Mouse (Mus musculus): ENCODE data around the gene Zfp811. TPM values are rescaled to one million over a fixed set of nuclear protein-coding genes. Genes with fewer than 3 reads are reported as not detected.

The Zfp811 gene
- polyA plus RNA-seq (2012; rRNA removed): 0.11 and 0.17 TPM in 2 replicates

DNA sequence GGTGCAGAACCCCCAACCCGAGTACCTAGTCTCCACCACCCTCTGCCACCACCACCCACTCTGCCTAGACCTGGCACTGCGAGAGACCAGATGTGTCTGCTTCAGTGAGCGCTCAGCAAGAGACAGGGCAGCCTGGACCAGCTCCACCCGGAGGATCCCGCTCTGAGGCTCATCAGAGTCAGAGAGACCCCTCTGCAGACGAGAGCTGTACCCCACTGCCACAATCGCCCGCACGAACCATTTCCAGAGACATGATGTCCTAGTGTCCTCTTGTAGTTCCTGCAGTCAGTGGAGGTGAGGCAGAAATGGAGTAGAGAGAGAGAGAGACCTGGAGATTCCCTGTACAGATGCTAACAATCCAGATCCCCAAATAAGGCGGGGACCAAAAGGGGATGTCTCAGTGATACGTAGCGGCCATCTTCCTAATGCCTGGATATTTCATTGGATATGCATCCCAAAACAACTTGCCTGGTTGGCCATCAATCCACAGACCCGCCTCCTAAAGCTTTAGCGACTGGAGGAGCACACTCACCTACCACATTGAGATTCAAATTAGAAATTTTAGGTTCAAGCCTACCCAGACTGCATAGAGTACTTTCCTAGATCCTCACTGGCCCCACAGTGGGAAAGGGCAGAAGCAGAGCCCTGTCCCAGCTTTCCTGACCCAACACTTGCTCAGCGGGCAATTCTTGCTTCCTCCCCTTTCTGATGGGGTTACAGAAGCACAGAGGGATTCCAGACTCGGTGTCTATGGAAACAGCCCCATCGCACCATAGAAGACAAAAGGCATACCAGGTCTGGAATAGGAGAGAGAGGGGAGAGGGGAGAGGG lies at the start of gene Zfp811:
Gene Zfp811, minus strand, starts transcription at position 388 of the 831 bp plus-strand sequence.

DNA sequence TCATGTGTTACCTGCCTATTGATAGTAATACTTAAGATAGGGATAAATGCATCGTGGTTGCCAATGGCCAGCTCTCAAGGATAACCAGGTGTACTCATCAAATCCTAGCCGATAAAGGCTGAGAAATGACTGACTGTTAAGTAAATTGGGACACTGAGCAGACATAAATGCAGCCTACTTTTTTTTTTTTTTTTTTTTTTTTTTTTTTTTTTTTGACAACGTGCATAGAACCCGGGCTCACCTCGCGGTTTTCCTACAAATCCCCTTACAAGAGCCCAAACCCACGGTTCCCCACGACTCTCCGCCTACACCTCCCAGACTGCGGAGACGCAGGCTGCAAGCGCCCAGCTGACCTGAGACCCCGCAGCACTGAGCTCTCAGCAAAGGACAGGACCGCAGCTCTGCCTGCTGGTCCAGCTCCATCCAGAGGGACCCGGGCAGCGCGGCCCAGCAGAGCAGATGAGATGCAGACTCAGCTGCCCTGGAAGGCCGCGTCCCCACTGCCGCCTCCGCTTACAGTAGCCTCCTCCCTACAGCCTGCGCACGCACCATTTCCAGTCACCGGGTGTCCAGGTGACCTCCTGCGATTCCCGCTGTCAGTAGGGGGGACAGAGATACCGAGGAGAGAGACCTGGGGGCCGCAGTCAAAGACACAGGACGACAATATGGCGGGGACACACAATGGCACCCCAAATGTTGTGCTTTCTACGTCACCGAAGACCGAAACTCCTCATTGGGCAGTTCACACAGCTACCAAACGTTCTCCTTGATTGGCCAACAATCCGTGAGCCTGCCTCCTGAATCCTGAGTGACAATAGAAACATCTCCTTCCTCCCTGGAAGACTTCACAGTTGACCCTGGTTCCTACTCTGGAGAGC lies 20.0 kb upstream of the Zfp811 start, which contains the start of gene Zfp799:
Gene Zfp799, minus strand, starts transcription at position 722 of the 878 bp plus-strand sequence.

GRCm38 (mm10) chr17:32788094-32788559 lies 21.6 kb downstream of the Zfp811 start, which contains the start of gene Zfp871:
TSS of gene Zfp871 (minus strand) at chr17:32788287.

Other genes starting within 250 kb of the Zfp811 start
- gene Cyp4f37, start 188.6 kb downstream of the Zfp811 start, polyA plus RNA-seq (2012; rRNA removed): not detected in 2 replicates
- not detected in 2 replicates for gene Cyp4f40, start 151.0 kb downstream of the Zfp811 start, polyA plus RNA-seq (2012; rRNA removed)
- 3.5 and 4.0 TPM in 2 replicates for gene Cyp4f15, start 124.3 kb downstream of the Zfp811 start, polyA plus RNA-seq (2012; rRNA removed)
- gene Zfp871, start 21.6 kb downstream of the Zfp811 start, polyA plus RNA-seq (2012; rRNA removed): 7.6 and 9.3 TPM in 2 replicates
- 1.0 TPM in 2 replicates for gene Zfp799, start 20.3 kb upstream of the Zfp811 start, polyA plus RNA-seq (2012; rRNA removed)
- gene Zfp870, start 81.7 kb upstream of the Zfp811 start, polyA plus RNA-seq (2012; rRNA removed): 0.90 and 0.93 TPM in 2 replicates
- not detected in 2 replicates for gene Cyp4f14, start 107.4 kb upstream of the Zfp811 start, polyA plus RNA-seq (2012; rRNA removed)
- 3.7 and 3.9 TPM in 2 replicates for gene Cyp4f13, start 137.5 kb upstream of the Zfp811 start, polyA plus RNA-seq (2012; rRNA removed)
- gene Zfp472, start 155.9 kb upstream of the Zfp811 start, polyA plus RNA-seq (2012; rRNA removed): 2.7 and 3.1 TPM in 2 replicates
- 1.9 and 2.1 TPM in 2 replicates for gene Zfp952, start 183.2 kb upstream of the Zfp811 start, polyA plus RNA-seq (2012; rRNA removed)
- gene Zfp763, start 223.5 kb upstream of the Zfp811 start, polyA plus RNA-seq (2012; rRNA removed): 1.3 and 1.5 TPM in 2 replicates

All from liver, embryonic 14 days (tissue).